Mouse (Mus musculus) hindbrain, embryonic 13.5 days (tissue): ENCODE measurements around the gene Lmtk3. TPM values are rescaled to one million over a fixed set of nuclear protein-coding genes. Genes with fewer than 3 reads are reported as not detected.

ENCODE experiments used
- ATAC-seq: fragments of 200-750 bp; cut with Nextera tagmentation; 2 replicates; pipeline ENCODE4 v1.8.0; 2017; ENCODE audit warnings: moderate TSS enrichment; ENCODE audit not compliant: low FRiP score
- H3K27ac ChIP-seq: fragments of 300-500 bp; sonication (generic); 2 replicates; pipeline ENCODE4 v1.5.1; 2015; ENCODE audit warnings: inconsistent platforms, mild to moderate bottlenecking, moderate library complexity
- H3K27me3 ChIP-seq: fragments of 300-500 bp; sonication (generic); 2 replicates; pipeline ENCODE4 v1.6.1; 2015; ENCODE audit warnings: mild to moderate bottlenecking, inconsistent platforms
- H3K36me3 ChIP-seq: fragments of 300-500 bp; sonication (generic); 2 replicates; pipeline ENCODE4 v1.6.1; 2015; ENCODE audit warnings: mild to moderate bottlenecking, inconsistent platforms
- H3K4me1 ChIP-seq: fragments of 300-500 bp; sonication (generic); replicated peaks from 2 replicates; pipeline ENCODE4 v1.6.1; 2015; ENCODE audit warnings: inconsistent platforms
- H3K4me2 ChIP-seq: fragments of 300-500 bp; sonication (generic); 2 replicates; pipeline ENCODE4 v1.6.1; 2015; ENCODE audit warnings: inconsistent platforms, mild to moderate bottlenecking, moderate library complexity
- H3K4me3 ChIP-seq: fragments of 300-500 bp; sonication (generic); 2 replicates; pipeline ENCODE4 v1.5.1; 2015; ENCODE audit warnings: mild to moderate bottlenecking, inconsistent platforms
- H3K9ac ChIP-seq: fragments of 300-500 bp; sonication (generic); 2 replicates; pipeline ENCODE4 v1.6.1; 2015; ENCODE audit warnings: mild to moderate bottlenecking, inconsistent platforms
- H3K9me3 ChIP-seq: fragments of 300-500 bp; sonication (generic); 2 replicates; pipeline ENCODE4 v1.6.1; 2016; ENCODE audit warnings: inconsistent platforms
- WGBS: fragments of 180-500 bp; shearing (Covaris S2); methylation state at CpG from one replicate; pipeline ENCODE4 v1.1.7; 2015; 5-methylcytosine and 5-hydroxymethylcytosine counted together
- polyA plus RNA-seq: library from polyadenylated mRNA; unstranded; fragments of >200 nt; fragmentation: Nextera tagmentation; extraction: Ambion mirVana; gene quantifications from 2 replicates; pipeline ENCODE4 v1.2.1, GENCODE M21; 2015

The Lmtk3 gene
- polyA plus RNA-seq, 1 experiment from 2014 or later = 22.8 TPM

GRCm38 (mm10) chr7:45755703-45756102 lies 27.8 kb upstream of the Lmtk3 start:
- 57% methylated on average over 6 of the region's 6 CpGs for WGBS
- Histone ChIP-seq H3K9ac (no peak overlapping the region), H3K4me3 (no peak overlapping the region), H3K4me2 (no peak overlapping the region), H3K36me3 (no peaks in the 10 kb centered on the region), H3K4me1 (peaks cover 11% of the 10 kb centered on the region), H3K27ac (no peak overlapping the region), H3K9me3 (no peaks in the 10 kb centered on the region), H3K27me3 (peaks cover 41% of the 10 kb centered on the region)
- no peak for ATAC-seq

- no peak overlapping the region for H3K27ac ChIP-seq
- H3K9me3 ChIP-seq = no peaks in the 10 kb centered on the region
- peak overlapping the region; percentile 41 for H3K4me2 ChIP-seq
- H3K4me1 ChIP-seq = peaks cover 11% of the 10 kb centered on the region
- WGBS = 7% methylated on average over 23 of the region's 27 CpGs
- H3K4me3 ChIP-seq = 0 out of 2 replicates have a peak overlapping the region, but pooled peaks have one; percentile 17
- no peaks in the 10 kb centered on the region for H3K36me3 ChIP-seq
- peaks cover 42% of the 10 kb centered on the region for H3K27me3 ChIP-seq
- peak; percentile 13; the same call in 1 of the 2 replicates for ATAC-seq
- H3K9ac ChIP-seq = peak overlapping the region; percentile 60
These were observed 24.1 kb upstream of the Lmtk3 start for GRCm38 (mm10) chr7:45759400-45759799.

- Histone ChIP-seq H3K9ac (no peak overlapping the region), H3K27ac (no peak overlapping the region), H3K36me3 (no peaks in the 10 kb centered on the region), H3K9me3 (no peaks in the 10 kb centered on the region), H3K4me1 (peaks cover 11% of the 10 kb centered on the region), H3K4me2 (no peak overlapping the region), H3K4me3 (no peak overlapping the region), H3K27me3 (peaks cover 42% of the 10 kb centered on the region)
- WGBS = 59% methylated on average over 5 of the region's 5 CpGs
- ATAC-seq = no peak
These were observed 23.4 kb upstream of the Lmtk3 start for GRCm38 (mm10) chr7:45760151-45760550.

GRCm38 (mm10) chr7:45765995-45766394 lies 17.5 kb upstream of the Lmtk3 start:
- H3K9me3 ChIP-seq = no peaks in the 10 kb centered on the region
- no peak for ATAC-seq
- no peaks in the 10 kb centered on the region for H3K4me1 ChIP-seq
- no peak overlapping the region for H3K9ac ChIP-seq
- H3K27ac ChIP-seq = no peak overlapping the region
- no peak overlapping the region for H3K4me2 ChIP-seq
- H3K36me3 ChIP-seq = no peaks in the 10 kb centered on the region
- no peak overlapping the region for H3K4me3 ChIP-seq
- peaks cover 6% of the 10 kb centered on the region; the same call in 1 of the 2 replicates for H3K27me3 ChIP-seq
- 57% methylated on average over 8 of the region's 8 CpGs for WGBS

- Histone ChIP-seq H3K27ac (no peak overlapping the region), H3K9ac (no peak overlapping the region), H3K4me1 (no peaks in the 10 kb centered on the region), H3K4me2 (no peak overlapping the region), H3K4me3 (no peak overlapping the region), H3K36me3 (no peaks in the 10 kb centered on the region), H3K27me3 (0 out of 2 replicates have a peak, but pooled peaks cover 8% of the 10 kb centered on the region), H3K9me3 (no peaks in the 10 kb centered on the region)
- WGBS = 53% methylated on average over 8 of the region's 8 CpGs
- ATAC-seq = no peak
These were observed 16.8 kb upstream of the Lmtk3 start for GRCm38 (mm10) chr7:45766764-45767163.

GRCm38 (mm10) chr7:45767500-45767899 lies 16.0 kb upstream of the Lmtk3 start:
- no peak overlapping the region for H3K4me3 ChIP-seq
- no peak for ATAC-seq
- WGBS = 91% methylated on average over 6 of the region's 6 CpGs
- H3K27ac ChIP-seq = no peak overlapping the region
- H3K4me2 ChIP-seq = no peak overlapping the region
- H3K36me3 ChIP-seq = no peaks in the 10 kb centered on the region
- H3K9ac ChIP-seq = no peak overlapping the region
- no peaks in the 10 kb centered on the region for H3K4me1 ChIP-seq
- 0 out of 2 replicates have a peak, but pooled peaks cover 8% of the 10 kb centered on the region for H3K27me3 ChIP-seq
- no peaks in the 10 kb centered on the region for H3K9me3 ChIP-seq

- no peaks in the 10 kb centered on the region for H3K9me3 ChIP-seq
- no peak overlapping the region for H3K4me2 ChIP-seq
- WGBS = 78% methylated on average over 8 of the region's 8 CpGs
- no peak overlapping the region for H3K9ac ChIP-seq
- peaks cover 17% of the 10 kb centered on the region; the same call in 1 of the 2 replicates for H3K27me3 ChIP-seq
- no peaks in the 10 kb centered on the region for H3K36me3 ChIP-seq
- no peak for ATAC-seq
- no peak overlapping the region for H3K4me3 ChIP-seq
- H3K4me1 ChIP-seq = no peaks in the 10 kb centered on the region
- H3K27ac ChIP-seq = no peak overlapping the region
These were observed 13.0 kb upstream of the Lmtk3 start for GRCm38 (mm10) chr7:45770427-45771082.

- H3K4me1 ChIP-seq = no peaks in the 10 kb centered on the region
- no peaks in the 10 kb centered on the region for H3K36me3 ChIP-seq
- no peak overlapping the region for H3K9ac ChIP-seq
- H3K27me3 ChIP-seq = peaks cover 21% of the 10 kb centered on the region; the same call in 1 of the 2 replicates
- no peak for ATAC-seq
- H3K4me2 ChIP-seq = no peak overlapping the region
- 65% methylated on average over 4 of the region's 4 CpGs for WGBS
- H3K9me3 ChIP-seq = no peaks in the 10 kb centered on the region
- H3K4me3 ChIP-seq = no peak overlapping the region
- H3K27ac ChIP-seq = no peak overlapping the region
These were observed 12.4 kb upstream of the Lmtk3 start for GRCm38 (mm10) chr7:45771101-45771500.

- H3K27ac ChIP-seq = no peak overlapping the region
- no peak overlapping the region for H3K4me3 ChIP-seq
- H3K4me2 ChIP-seq = no peak overlapping the region
- H3K36me3 ChIP-seq = no peaks in the 10 kb centered on the region
- H3K9me3 ChIP-seq = no peaks in the 10 kb centered on the region
- no peak overlapping the region for H3K9ac ChIP-seq
- WGBS = 82% methylated on average over 7 of the region's 7 CpGs
- H3K27me3 ChIP-seq = peaks cover 33% of the 10 kb centered on the region; the same call in 1 of the 2 replicates
- peaks cover 8% of the 10 kb centered on the region for H3K4me1 ChIP-seq
- no peak for ATAC-seq
These were observed 8.3 kb upstream of the Lmtk3 start for GRCm38 (mm10) chr7:45775237-45775636.

GRCm38 (mm10) chr7:45779081-45779641 lies 4.4 kb upstream of the Lmtk3 start:
- H3K4me1 ChIP-seq = peaks cover 17% of the 10 kb centered on the region
- peak overlapping the region; percentile 26 for H3K4me2 ChIP-seq
- no peak overlapping the region for H3K4me3 ChIP-seq
- WGBS = 23% methylated on average over 22 of the region's 22 CpGs
- H3K36me3 ChIP-seq = no peaks in the 10 kb centered on the region
- H3K27ac ChIP-seq = no peak overlapping the region
- H3K27me3 ChIP-seq = peaks cover 32% of the 10 kb centered on the region; the same call in 1 of the 2 replicates
- peak overlapping the region; percentile 60 for H3K9ac ChIP-seq
- no peak for ATAC-seq
- no peaks in the 10 kb centered on the region for H3K9me3 ChIP-seq

GRCm38 (mm10) chr7:45782271-45782670 lies 1.3 kb upstream of the Lmtk3 start:
- H3K9me3 ChIP-seq = no peaks in the 10 kb centered on the region
- peaks cover 37% of the 10 kb centered on the region for H3K4me1 ChIP-seq
- H3K4me3 ChIP-seq = no peak overlapping the region
- no peak for ATAC-seq
- WGBS = 79% methylated on average over 4 of the region's 4 CpGs
- no peak overlapping the region for H3K9ac ChIP-seq
- no peak overlapping the region for H3K27ac ChIP-seq
- peaks cover 3% of the 10 kb centered on the region for H3K36me3 ChIP-seq
- H3K4me2 ChIP-seq = no peak overlapping the region
- H3K27me3 ChIP-seq = peaks cover 19% of the 10 kb centered on the region; the same call in 1 of the 2 replicates

GRCm38 (mm10) chr7:45784524-45785372 lies 1.2 kb downstream of the Lmtk3 start, which contains the start of gene Sult2b1:
TSS of gene Sult2b1 (minus strand) at chr7:45784669.
- Histone ChIP-seq H3K27ac (peak within 1 kb of the TSS; percentile 99), H3K9me3 (no peaks in the 10 kb centered on the region), H3K36me3 (peaks cover 28% of the 10 kb centered on the region), H3K27me3 (peaks cover 9% of the 10 kb centered on the region; the same call in 1 of the 2 replicates), H3K4me1 (peaks cover 42% of the 10 kb centered on the region), H3K4me2 (peak within 1 kb of the TSS; percentile 94), H3K4me3 (peak within 1 kb of the TSS; percentile 91), H3K9ac (peak within 1 kb of the TSS; percentile 98)
- ATAC-seq = peak; percentile 73
- 14% methylated on average over 19 of the region's 20 CpGs for WGBS
